In genomic region chr11:49249811-49250421, GRCm38 (mm10) we compare ENCODE assay signal across 8 mouse cellular contexts. TPM values are rescaled to one million over a fixed set of nuclear protein-coding genes. Genes with fewer than 3 reads are reported as not detected.
DNase-seq lines count a peak whose midpoint lies in the region; ATAC-seq and TF ChIP-seq lines count a peak whose summit lies in the region.

No protein-coding gene starts in this region.

- DNase-seq in heart, adult 2 months = no peak
- no peak for DNase-seq in heart, postnatal 25 days (ENCODE audit: low spot score)
- peak; percentile 42 for DNase-seq in lung, postnatal 14 days
- DNase-seq in spleen, postnatal 36 days (ENCODE audit: low spot score in 2 of 2) = peak; percentile 88 to 90
- no peak for DNase-seq in left cerebral cortex, adult 18-20 months (ENCODE audit: low spot score in 2 of 2)
- no peak for DNase-seq in urinary bladder, postnatal 4 days (ENCODE audit: low spot score in 2 of 2)

- intact Hi-C loops in heart, adult 2 months (cut with DNase I) = loop anchor here (2.0 to 5.0 kb wide), 3 partner anchors 47 to 433 kb away; partner anchors contain the start of genes Trim41 and Zfp62
- intact Hi-C loops in heart, postnatal 25 days (cut with DNase I) = loop anchor here (5.0 kb wide), 1 partner anchor 378 kb away; the partner anchor contains the start of gene Irgm1

- peak overlapping the region; percentile 89 for H3K4me2 ChIP-seq in intestine, postnatal 0 days (replicated peaks; ENCODE audit: low read depth)

- WGBS in heart, adult 2 months = 17% methylated on average over 10 of the region's 10 CpGs
- WGBS in intestine, postnatal 0 days = 11% methylated on average over 10 of the region's 10 CpGs

- TF ChIP-seq EP300 in heart, adult 2 months (IDR thresholded peaks at IDR 0.05; ENCODE audit: insufficient read depth, low read depth, low read length) = no peak

- H3K9ac ChIP-seq in heart, adult 2 months (ENCODE audit: low read depth, low read length) = peak overlapping the region; percentile 93
- H3K9ac ChIP-seq in intestine, postnatal 0 days (ENCODE audit: low read depth, low read length) = peak overlapping the region; percentile 81

- no peak for ATAC-seq in intestine, postnatal 0 days

- H3K9me3 ChIP-seq in intestine, postnatal 0 days (ENCODE audit: control insufficient read depth) = no peaks in the 10 kb centered on the region

- H3K27me3 ChIP-seq in heart, adult 2 months (ENCODE audit: control insufficient read depth, insufficient read depth, low read length) = no peaks in the 10 kb centered on the region
- no peaks in the 10 kb centered on the region for H3K27me3 ChIP-seq in intestine, postnatal 0 days (replicated peaks; ENCODE audit: control insufficient read depth, insufficient read depth, low read length)

- peak overlapping the region; percentile 65 for H3K4me3 ChIP-seq in heart, adult 2 months
- H3K4me3 ChIP-seq in embryonic fibroblast, embryonic 13.5 days (ENCODE audit: insufficient read depth, low read length) = peak overlapping the region; percentile 71
- H3K4me3 ChIP-seq in intestine, postnatal 0 days (ENCODE audit: low read depth, low read length) = peak overlapping the region; percentile 68

- H3K79me2 ChIP-seq in heart, adult 2 months (replicated peaks; ENCODE audit: control insufficient read depth, insufficient read depth, low read length) = peaks cover 8% of the 10 kb centered on the region

- H3K36me3 ChIP-seq in heart, adult 2 months (ENCODE audit: control insufficient read depth, insufficient read depth, low read length) = peaks cover 31% of the 10 kb centered on the region
- peaks cover 16% of the 10 kb centered on the region; the same call in 1 of the 2 replicates for H3K36me3 ChIP-seq in intestine, postnatal 0 days (ENCODE audit: control insufficient read depth, insufficient read depth)

- no peak for TF ChIP-seq POLR2A in heart, adult 2 months (IDR thresholded peaks at IDR 0.05; ENCODE audit: insufficient read depth, low read depth, low read length)
- no peak for TF ChIP-seq POLR2A in embryonic fibroblast, embryonic 13.5 days (IDR thresholded peaks at IDR 0.05; ENCODE audit: low read depth, low read length)

- TF ChIP-seq CTCF in heart, adult 2 months (IDR thresholded peaks at IDR 0.05) = no peak
- no peak for TF ChIP-seq CTCF in embryonic fibroblast, embryonic 13.5 days (IDR thresholded peaks at IDR 0.05; ENCODE audit: borderline replicate concordance, insufficient read depth, low read length)
- no peak for TF ChIP-seq CTCF in intestine, postnatal 0 days (IDR thresholded peaks at IDR 0.05; ENCODE audit: low read depth)

- H3K27ac ChIP-seq in heart, adult 2 months = peak overlapping the region; percentile 99
- H3K27ac ChIP-seq in embryonic fibroblast, embryonic 13.5 days (ENCODE audit: insufficient read depth, low read length) = peak overlapping the region; percentile 58
- H3K27ac ChIP-seq in intestine, postnatal 0 days (ENCODE audit: low read depth, low read length) = peak overlapping the region; percentile 93

- H3K4me1 ChIP-seq in heart, adult 2 months (ENCODE audit: control insufficient read depth, insufficient read depth, low read length) = peaks cover 35% of the 10 kb centered on the region
- peaks cover 20% of the 10 kb centered on the region for H3K4me1 ChIP-seq in embryonic fibroblast, embryonic 13.5 days (ENCODE audit: control insufficient read depth, insufficient read depth, low read length)
- peaks cover 37% of the 10 kb centered on the region for H3K4me1 ChIP-seq in intestine, postnatal 0 days (replicated peaks; ENCODE audit: control insufficient read depth, insufficient read depth, low read length)

RNA-seq across cellular contexts. Expression of gene Mgat1, which starts 5.9 kb away (rescaled TPM):
- 10 to 100 TPM; 59.2 to 72.3 TPM for total RNA-seq in heart, adult 2 months (2021)
- 74.4 and 86.4 TPM in 2 replicates for polyA plus RNA-seq in heart, adult 2 months (2012; rRNA removed)
- 10 to 100 TPM; 49.1 to 64.1 TPM for total RNA-seq in heart, postnatal 25 days (2021)
- polyA plus RNA-seq in embryonic fibroblast, embryonic 13.5 days (2011; ENCODE audit: insufficient read length, low read depth, missing spikeins) = 79.0 and 92.6 TPM in 2 replicates
- 59.0 and 62.2 TPM in 2 replicates for polyA plus RNA-seq in intestine, postnatal 0 days (2015; fragmentation: Nextera tagmentation; extraction: Ambion mirVana)
- 10 to 100 TPM; 67.9 to 77.0 TPM for total RNA-seq in left cerebral cortex, adult 18-20 months (2021)

RNA-seq across cellular contexts. Expression of gene Olfr1393, which starts 28.2 kb away (rescaled TPM):
- total RNA-seq in heart, adult 2 months (2021) = under 1 TPM; 0.39 TPM
- 1.8 and 2.1 TPM in 2 replicates for polyA plus RNA-seq in heart, adult 2 months (2012; rRNA removed)
- total RNA-seq in heart, postnatal 25 days (2021) = under 1 TPM; 0.10 to 0.11 TPM
- 0.23 TPM in 1 of 2 replicates, not detected in the other for polyA plus RNA-seq in embryonic fibroblast, embryonic 13.5 days (2011; ENCODE audit: insufficient read length, low read depth, missing spikeins)
- polyA plus RNA-seq in intestine, postnatal 0 days (2015; fragmentation: Nextera tagmentation; extraction: Ambion mirVana) = 0.16 TPM in 1 of 2 replicates, not detected in the other
- under 1 TPM; 0.23 to 0.37 TPM for total RNA-seq in left cerebral cortex, adult 18-20 months (2021)

RNA-seq across cellular contexts. Expression of gene Olfr1392, which starts 35.2 kb away (rescaled TPM):
- total RNA-seq in heart, adult 2 months (2021) = not detected
- polyA plus RNA-seq in heart, adult 2 months (2012; rRNA removed) = 0.08 TPM in 1 of 2 replicates, not detected in the other
- total RNA-seq in heart, postnatal 25 days (2021) = not detected
- polyA plus RNA-seq in embryonic fibroblast, embryonic 13.5 days (2011; ENCODE audit: insufficient read length, low read depth, missing spikeins) = not detected in 2 replicates
- polyA plus RNA-seq in intestine, postnatal 0 days (2015; fragmentation: Nextera tagmentation; extraction: Ambion mirVana) = 0.08 TPM in 1 of 2 replicates, not detected in the other
- total RNA-seq in left cerebral cortex, adult 18-20 months (2021) = not detected

RNA-seq across cellular contexts. Expression of gene Zfp62, which starts 46.8 kb away (rescaled TPM):
- 10 to 100 TPM; 23.9 to 28.9 TPM for total RNA-seq in heart, adult 2 months (2021)
- 2.9 and 8.2 TPM in 2 replicates for polyA plus RNA-seq in heart, adult 2 months (2012; rRNA removed)
- total RNA-seq in heart, postnatal 25 days (2021) = 10 to 100 TPM; 21.5 to 29.6 TPM
- polyA plus RNA-seq in embryonic fibroblast, embryonic 13.5 days (2011; ENCODE audit: insufficient read length, low read depth, missing spikeins) = 48.0 and 66.0 TPM in 2 replicates
- 8.4 TPM in 2 replicates for polyA plus RNA-seq in intestine, postnatal 0 days (2015; fragmentation: Nextera tagmentation; extraction: Ambion mirVana)
- 10 to 100 TPM; 68.9 to 78.9 TPM for total RNA-seq in left cerebral cortex, adult 18-20 months (2021)

RNA-seq across cellular contexts. Expression of gene Olfr10, which starts 54.6 kb away (rescaled TPM):
- total RNA-seq in heart, adult 2 months (2021) = not detected
- not detected in 2 replicates for polyA plus RNA-seq in heart, adult 2 months (2012; rRNA removed)
- total RNA-seq in heart, postnatal 25 days (2021) = not detected
- not detected in 2 replicates for polyA plus RNA-seq in embryonic fibroblast, embryonic 13.5 days (2011; ENCODE audit: insufficient read length, low read depth, missing spikeins)
- not detected in 2 replicates for polyA plus RNA-seq in intestine, postnatal 0 days (2015; fragmentation: Nextera tagmentation; extraction: Ambion mirVana)
- total RNA-seq in left cerebral cortex, adult 18-20 months (2021) = not detected

Comparison
In these comparisons a context has a peak if more than half of its experiments do, and no peak if none do; other contexts are left out.
1. DNase-seq: peak in lung, postnatal 14 days (single experiment) and spleen, postnatal 36 days (2 of 2); none in heart, adult 2 months (0 of 2), heart, postnatal 25 days (single experiment), left cerebral cortex, adult 18-20 months (0 of 2) and urinary bladder, postnatal 4 days (0 of 2).
2. Peak in every context shown above with its lines, with median percentiles within 50 percentile points of each other: H3K27ac ChIP-seq and H3K4me3 ChIP-seq.